Mouse (Mus musculus) liver, postnatal 0 days (tissue): ENCODE data around the gene A2ml1. TPM values are rescaled to one million over a fixed set of nuclear protein-coding genes. Genes with fewer than 3 reads are reported as not detected.

Experiments
- ATAC-seq: fragments of 200-750 bp; cut with Nextera tagmentation; 2 replicates; pipeline ENCODE4 v1.8.0; 2017; ENCODE audit warnings: mild to moderate bottlenecking, moderate library complexity
- DNase-seq: peaks from one replicate; pipeline ENCODE4 v3.0.0-alpha.2; 2016
- H3K27ac ChIP-seq: fragments of 300-500 bp; sonication (generic); 2 replicates; pipeline ENCODE4 v1.5.1; 2014; ENCODE audit warnings: antibody characterized with exemption, moderate library complexity, mild to moderate bottlenecking, low read depth
- H3K27me3 ChIP-seq: fragments of 300-500 bp; sonication (generic); 2 replicates; pipeline ENCODE4 v1.6.1; 2014; ENCODE audit warnings: low read length, control low read depth, mixed read lengths; ENCODE audit not compliant: insufficient read depth
- H3K36me3 ChIP-seq: fragments of 300-500 bp; sonication (generic); replicated peaks from 2 replicates; pipeline ENCODE4 v1.6.1; 2014; ENCODE audit warnings: mild to moderate bottlenecking, control low read depth, low read length, moderate library complexity, mixed read lengths; ENCODE audit not compliant: insufficient read depth
- H3K4me1 ChIP-seq: fragments of 300-500 bp; sonication (generic); 2 replicates; pipeline ENCODE4 v1.6.1; 2014; ENCODE audit warnings: antibody characterized with exemption, mild to moderate bottlenecking, control low read depth; ENCODE audit not compliant: insufficient read depth
- H3K4me2 ChIP-seq: fragments of 300-500 bp; sonication (generic); 2 replicates; pipeline ENCODE4 v1.6.1; 2014; ENCODE audit warnings: low read depth, mild to moderate bottlenecking, low read length, moderate library complexity, mixed read lengths
- H3K4me3 ChIP-seq: fragments of 300-500 bp; sonication (generic); 2 replicates; pipeline ENCODE4 v1.5.1; 2014; ENCODE audit warnings: low read depth, low read length
- H3K9ac ChIP-seq: fragments of 300-500 bp; sonication (generic); replicated peaks from 2 replicates; pipeline ENCODE4 v1.6.1; 2014; ENCODE audit warnings: mild to moderate bottlenecking, moderate library complexity
- H3K9me3 ChIP-seq: fragments of 300-500 bp; sonication (generic); 2 replicates; pipeline ENCODE4 v1.6.1; 2016; ENCODE audit warnings: mild to moderate bottlenecking, control low read depth, low read length, mixed read lengths
- CTCF ChIP-seq: sonication (generic); IDR thresholded peaks from 2 replicates; pipeline ENCODE4 v1.5.1; 2016; ENCODE audit warnings: antibody characterized with exemption, low read depth
- EP300 ChIP-seq: IDR thresholded peaks from 2 replicates; pipeline ENCODE4 v1.6.1; 2016; ENCODE audit warnings: antibody characterized with exemption, low read depth, mild to moderate bottlenecking
- WGBS: fragments of 180-500 bp; shearing (Covaris S2); extraction: QIAGEN DNeasy Blood & Tissue Kit; methylation state at CpG from one replicate; pipeline ENCODE4 v1.1.7; 2014; ENCODE audit not compliant: insufficient replicate concordance; 5-methylcytosine and 5-hydroxymethylcytosine counted together
- polyA plus RNA-seq: library from polyadenylated mRNA; unstranded; fragments of >200 nt; fragmentation: Nextera tagmentation; extraction: Ambion mirVana; gene quantifications from 2 replicates; pipeline ENCODE4 v1.2.1, GENCODE M21; 2015

The A2ml1 gene
- polyA plus RNA-seq, 1 experiment from 2014 or later: 29.7 TPM

DNA sequence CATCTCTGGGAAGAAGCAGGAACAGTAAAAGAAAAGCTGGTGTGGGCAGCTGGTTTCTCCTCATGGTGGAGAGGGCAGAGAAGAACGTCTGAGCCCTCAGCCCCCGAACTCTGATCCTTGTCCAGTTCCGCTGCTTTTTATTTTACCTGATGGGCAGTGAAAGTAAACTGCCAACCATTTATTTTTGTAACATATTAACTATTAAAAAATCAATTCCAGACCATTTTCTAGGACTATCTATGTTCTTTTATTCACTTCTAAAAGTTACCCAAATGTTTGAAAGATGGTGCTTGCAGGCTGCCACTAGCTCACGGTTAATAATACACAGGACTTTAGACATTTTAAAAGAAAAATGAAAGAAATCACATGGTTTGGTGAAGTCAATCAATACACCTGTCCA is 54.8 kb downstream of the A2ml1 start, which contains the start of gene Pzp:
Gene Pzp, minus strand, starts transcription at position 120 of the 400 bp plus-strand sequence.
- TF ChIP-seq CTCF: no peak
- no peak for TF ChIP-seq EP300
- peak; percentile 16; the same call in 1 of the 2 replicates for ATAC-seq
- H3K27me3 ChIP-seq: no peaks in the 10 kb centered on the region

DNA sequence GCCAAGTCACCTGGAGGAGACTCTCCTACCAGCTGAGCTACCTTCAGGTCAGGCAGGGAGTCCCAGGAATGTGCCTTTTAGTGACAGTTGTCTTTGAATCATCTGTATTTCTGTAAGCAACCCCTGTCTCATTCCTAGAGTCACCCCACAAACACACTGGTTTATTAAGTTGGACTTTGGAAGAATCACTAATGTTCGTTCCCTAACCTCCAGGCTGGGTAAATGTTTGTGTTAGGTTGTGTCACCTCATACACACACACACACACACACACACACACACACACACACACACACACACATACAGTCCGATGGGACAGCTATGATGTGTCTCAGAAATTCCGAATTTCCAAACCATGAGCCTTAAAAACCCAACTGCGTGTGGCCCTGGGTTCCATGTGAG is 55.6 kb downstream of the A2ml1 start:
- Histone ChIP-seq H3K27me3 (no peaks in the 10 kb centered on the region), H3K4me2 (no peak overlapping the region; the same call in 1 of the 2 replicates), H3K9me3 (peaks cover 7% of the 10 kb centered on the region), H3K4me3 (peak overlapping the region; percentile 46), H3K27ac (peak overlapping the region; percentile 90), H3K9ac (peak overlapping the region; percentile 63), H3K36me3 (peaks cover 2% of the 10 kb centered on the region; the same call in 1 of the 2 replicates), H3K4me1 (no peaks in the 10 kb centered on the region)
- TF ChIP-seq CTCF (no peak), EP300 (no peak)
- 59% methylated on average over 4 of the region's 4 CpGs for WGBS
- ATAC-seq: peak; percentile 82
- DNase-seq: peak; percentile 43

More for the DNA sequence above, 54.8 kb downstream of the A2ml1 start, which contains the start of gene Pzp:
- Histone ChIP-seq H3K4me1 (no peaks in the 10 kb centered on the region), H3K27ac (peak within 1 kb of the TSS; percentile 90), H3K4me3 (peak within 1 kb of the TSS; percentile 46), H3K9ac (peak within 1 kb of the TSS; percentile 63), H3K9me3 (peaks cover 7% of the 10 kb centered on the region), H3K36me3 (peaks cover 2% of the 10 kb centered on the region; the same call in 1 of the 2 replicates), H3K4me2 (peak within 1 kb of the TSS; percentile 16; the same call in 1 of the 2 replicates)
- no peak for DNase-seq
- 52% methylated on average over 4 of the region's 4 CpGs for WGBS

DNA sequence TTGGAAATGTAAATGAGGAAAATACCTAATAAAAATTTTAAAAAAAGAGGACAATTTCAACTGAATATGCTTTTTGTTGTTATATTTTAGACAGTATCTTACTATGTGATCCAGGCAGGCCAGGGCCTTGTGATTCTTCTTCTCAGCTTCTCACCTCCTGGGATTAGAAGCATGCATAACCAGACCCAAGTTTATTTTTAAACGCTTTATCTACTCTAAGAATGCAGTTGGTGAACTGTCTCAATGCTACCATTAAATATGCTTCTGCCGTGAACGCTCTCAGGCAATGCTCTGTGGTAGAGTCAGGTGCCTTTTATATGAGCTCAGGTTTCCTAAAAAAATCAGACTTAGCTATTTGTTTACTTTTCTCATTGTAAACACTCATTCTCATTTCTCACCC is 58.0 kb downstream of the A2ml1 start:
- no peak overlapping the region for H3K9ac ChIP-seq
- 0 out of 2 replicates have a peak, but pooled peaks cover 2% of the 10 kb centered on the region for H3K4me1 ChIP-seq
- WGBS: 87% methylated on average over 3 of the region's 3 CpGs
- ATAC-seq: no peak
- H3K4me2 ChIP-seq: peak overlapping the region; percentile 57; the same call in 1 of the 2 replicates
- no peak overlapping the region for H3K27ac ChIP-seq
- H3K36me3 ChIP-seq: peaks cover 4% of the 10 kb centered on the region
- TF ChIP-seq CTCF: no peak
- no peak for TF ChIP-seq EP300
- no peaks in the 10 kb centered on the region for H3K27me3 ChIP-seq
- no peak for DNase-seq
- no peak overlapping the region for H3K4me3 ChIP-seq
- peaks cover 7% of the 10 kb centered on the region for H3K9me3 ChIP-seq

DNA sequence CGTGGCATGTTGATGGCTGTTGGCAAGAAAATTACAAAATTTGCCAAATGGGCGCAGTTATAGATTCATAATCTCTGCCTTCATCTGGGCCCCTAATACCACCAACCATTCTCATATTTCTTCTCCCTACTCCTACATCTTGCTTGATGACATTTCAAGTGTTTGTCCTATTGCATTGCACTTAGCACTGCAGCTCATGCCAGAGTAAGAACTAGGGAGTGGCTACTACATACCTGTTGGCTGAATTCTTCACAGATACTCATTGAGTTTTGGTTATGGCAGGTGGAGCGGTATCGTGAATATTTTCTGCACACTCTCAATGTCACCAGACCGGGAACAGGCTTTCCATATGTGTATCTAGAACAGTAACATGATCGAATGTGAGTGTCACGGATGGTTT is 62.2 kb downstream of the A2ml1 start:
- peaks cover 4% of the 10 kb centered on the region for H3K36me3 ChIP-seq
- H3K4me2 ChIP-seq: no peak overlapping the region
- no peak overlapping the region for H3K9ac ChIP-seq
- 86% methylated on average over 7 of the region's 7 CpGs for WGBS
- TF ChIP-seq EP300 (no peak), CTCF (no peak)
- ATAC-seq (no peak), DNase-seq (no peak)
- H3K4me1 ChIP-seq: 0 out of 2 replicates have a peak, but pooled peaks cover 2% of the 10 kb centered on the region
- H3K27me3 ChIP-seq: no peaks in the 10 kb centered on the region
- H3K9me3 ChIP-seq: peaks cover 2% of the 10 kb centered on the region; the same call in 1 of the 2 replicates
- no peak overlapping the region for H3K4me3 ChIP-seq
- no peak overlapping the region for H3K27ac ChIP-seq

DNA sequence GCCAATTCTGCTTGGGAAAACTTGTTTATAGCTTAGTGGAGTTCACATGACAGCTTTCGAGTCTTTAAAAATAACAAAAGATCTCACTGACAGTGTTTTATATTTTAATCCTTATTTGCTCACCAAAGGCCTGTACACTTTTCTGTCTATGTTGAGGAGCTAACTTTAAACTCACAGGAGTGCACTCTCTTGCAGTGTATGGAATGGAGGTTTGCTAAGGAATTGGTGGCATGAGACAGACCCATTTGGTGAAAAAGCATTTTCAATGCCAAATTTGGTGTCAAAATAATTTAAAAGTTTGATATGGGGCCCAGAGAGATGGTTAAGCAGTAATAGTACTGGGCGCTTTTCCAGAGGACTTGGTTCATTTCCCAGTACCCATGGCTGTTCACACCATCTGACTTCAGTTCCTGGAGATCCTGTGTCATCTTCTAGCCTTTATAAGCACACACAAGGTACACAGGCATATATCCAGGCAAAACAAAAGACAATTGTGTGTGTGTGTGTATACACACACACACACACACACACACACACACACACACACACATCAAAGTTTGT is 75.7 kb downstream of the A2ml1 start:
- Histone ChIP-seq H3K36me3 (peaks cover 7% of the 10 kb centered on the region), H3K27me3 (no peaks in the 10 kb centered on the region), H3K4me2 (no peak overlapping the region), H3K27ac (no peak overlapping the region), H3K4me1 (no peaks in the 10 kb centered on the region), H3K9ac (no peak overlapping the region), H3K9me3 (no peaks in the 10 kb centered on the region), H3K4me3 (no peak overlapping the region)
- TF ChIP-seq EP300: no peak
- TF ChIP-seq CTCF: no peak
- WGBS: 82% methylated on average over 2 of the region's 2 CpGs
- no peak for ATAC-seq
- DNase-seq: no peak

DNA sequence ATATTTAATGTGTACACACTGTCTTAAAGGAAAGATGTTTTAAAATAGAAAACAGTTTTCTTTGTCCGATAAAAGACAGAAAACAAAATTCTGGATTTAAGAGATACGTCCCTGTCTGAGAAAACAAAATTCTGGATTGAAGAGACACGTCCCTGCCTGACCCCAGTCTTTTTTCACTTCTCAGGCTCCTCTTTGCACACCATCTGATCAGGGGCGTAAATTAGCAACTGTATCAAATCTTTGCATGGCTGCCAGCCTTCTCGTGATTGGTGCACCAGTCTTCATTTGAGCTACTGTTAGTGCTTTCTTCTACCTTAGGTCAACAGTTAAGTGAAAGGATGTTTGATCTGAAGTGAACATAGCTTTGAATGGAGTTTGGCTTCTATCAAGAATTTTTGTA is 76.7 kb downstream of the A2ml1 start:
- Histone ChIP-seq H3K36me3 (peaks cover 8% of the 10 kb centered on the region), H3K4me2 (no peak overlapping the region), H3K9me3 (no peaks in the 10 kb centered on the region), H3K27me3 (no peaks in the 10 kb centered on the region), H3K27ac (no peak overlapping the region), H3K9ac (no peak overlapping the region), H3K4me3 (no peak overlapping the region), H3K4me1 (no peaks in the 10 kb centered on the region)
- ATAC-seq (no peak), DNase-seq (no peak)
- WGBS: 70% methylated on average over 5 of the region's 5 CpGs
- no peak for TF ChIP-seq CTCF
- no peak for TF ChIP-seq EP300
